Mouse (Mus musculus): ENCODE measurements at regions not wholly inside any gene's neighbourhood (a gene's known extent, or its start where the extent isn't known, plus 50 kb on each side); places are given as distances from the start of the nearest gene placed in this dataset.
A peak's percentile ranks its signal among the peaks of the same experiment; 100 is the strongest.

GRCm38 (mm10) chr4:105526755-105527154, 262.9 kb upstream of the Gm12728 start:
- H3K27me3 ChIP-seq (ENCODE audit: control insufficient read depth, insufficient read depth, low read length) = no peaks in the 10 kb centered on the region
- no peak overlapping the region for H3K9ac ChIP-seq (ENCODE audit: low read depth, low read length)
- no peaks in the 10 kb centered on the region for H3K9me3 ChIP-seq (ENCODE audit: control insufficient read depth, low read length)
- 81% methylated on average over 7 of the region's 7 CpGs for WGBS
- H3K36me3 ChIP-seq (ENCODE audit: control insufficient read depth, insufficient read depth, low read length) = no peaks in the 10 kb centered on the region
- no peak overlapping the region for H3K27ac ChIP-seq (ENCODE audit: low read depth, low read length)
- no peak overlapping the region for H3K4me2 ChIP-seq (replicated peaks; ENCODE audit: low read depth, low read length)
- no peak for ATAC-seq (ENCODE audit: low FRiP score)
- no peaks in the 10 kb centered on the region for H3K4me1 ChIP-seq (replicated peaks; ENCODE audit: control insufficient read depth, insufficient read depth, low read length)
- no peak overlapping the region for H3K4me3 ChIP-seq (ENCODE audit: low read depth, low read length)
- no peak for DNase-seq (ENCODE audit: low spot score)

- Histone ChIP-seq H3K27ac (ENCODE audit: low read depth, low read length) (no peak overlapping the region), H3K9me3 (ENCODE audit: control insufficient read depth, low read length) (no peaks in the 10 kb centered on the region), H3K4me3 (ENCODE audit: low read depth, low read length) (no peak overlapping the region), H3K4me1 (replicated peaks; ENCODE audit: control insufficient read depth, insufficient read depth, low read length) (no peaks in the 10 kb centered on the region), H3K36me3 (ENCODE audit: control insufficient read depth, insufficient read depth, low read length) (no peaks in the 10 kb centered on the region), H3K4me2 (replicated peaks; ENCODE audit: low read depth, low read length) (no peak overlapping the region), H3K27me3 (ENCODE audit: control insufficient read depth, insufficient read depth, low read length) (no peaks in the 10 kb centered on the region), H3K9ac (ENCODE audit: low read depth, low read length) (no peak overlapping the region)
- WGBS = 80% methylated on average over 3 of the region's 3 CpGs
- DNase-seq (ENCODE audit: low spot score) (no peak), ATAC-seq (ENCODE audit: low FRiP score) (no peak)
These were observed 262.4 kb upstream of the Gm12728 start for GRCm38 (mm10) chr4:105527316-105527715.

- 72% methylated on average over 16 of the region's 16 CpGs for WGBS
- ATAC-seq (ENCODE audit: low FRiP score) (peak; percentile 53; the same call in 1 of the 2 replicates), DNase-seq (ENCODE audit: low spot score) (peak; percentile 25)
- Histone ChIP-seq H3K4me2 (replicated peaks; ENCODE audit: low read depth, low read length) (no peak overlapping the region), H3K4me3 (ENCODE audit: low read depth, low read length) (no peak overlapping the region), H3K9me3 (ENCODE audit: control insufficient read depth, low read length) (no peaks in the 10 kb centered on the region), H3K4me1 (replicated peaks; ENCODE audit: control insufficient read depth, insufficient read depth, low read length) (no peaks in the 10 kb centered on the region), H3K27ac (ENCODE audit: low read depth, low read length) (no peak overlapping the region), H3K36me3 (ENCODE audit: control insufficient read depth, insufficient read depth, low read length) (no peaks in the 10 kb centered on the region), H3K27me3 (ENCODE audit: control insufficient read depth, insufficient read depth, low read length) (no peaks in the 10 kb centered on the region), H3K9ac (ENCODE audit: low read depth, low read length) (no peak overlapping the region)
These were observed 257.8 kb upstream of the Gm12728 start for GRCm38 (mm10) chr4:105531651-105532425.

GRCm38 (mm10) chr4:105535451-105535850, 254.2 kb upstream of the Gm12728 start:
- WGBS = 70% methylated on average over 6 of the region's 6 CpGs

GRCm38 (mm10) chr4:105545486-105545885, 244.2 kb upstream of the Gm12728 start:
- ATAC-seq (ENCODE audit: low FRiP score) = no peak
- H3K36me3 ChIP-seq (ENCODE audit: control insufficient read depth, insufficient read depth, low read length) = no peaks in the 10 kb centered on the region
- H3K4me2 ChIP-seq (replicated peaks; ENCODE audit: low read depth, low read length) = no peak overlapping the region

More at GRCm38 (mm10) chr4:105535451-105535850, 254.2 kb upstream of the Gm12728 start:
- H3K4me1 ChIP-seq (replicated peaks; ENCODE audit: control insufficient read depth, insufficient read depth, low read length) = no peaks in the 10 kb centered on the region
- no peaks in the 10 kb centered on the region for H3K9me3 ChIP-seq (ENCODE audit: control insufficient read depth, low read length)
- H3K4me3 ChIP-seq (ENCODE audit: low read depth, low read length) = no peak overlapping the region
- no peak overlapping the region for H3K4me2 ChIP-seq (replicated peaks; ENCODE audit: low read depth, low read length)
- no peak for DNase-seq (ENCODE audit: low spot score)
- no peak for ATAC-seq (ENCODE audit: low FRiP score)
- H3K36me3 ChIP-seq (ENCODE audit: control insufficient read depth, insufficient read depth, low read length) = no peaks in the 10 kb centered on the region
- H3K27me3 ChIP-seq (ENCODE audit: control insufficient read depth, insufficient read depth, low read length) = no peaks in the 10 kb centered on the region
- no peak overlapping the region for H3K9ac ChIP-seq (ENCODE audit: low read depth, low read length)
- no peak overlapping the region for H3K27ac ChIP-seq (ENCODE audit: low read depth, low read length)

GRCm38 (mm10) chr4:105549744-105550440, 239.8 kb upstream of the Gm12728 start:
- DNase-seq (ENCODE audit: low spot score) (peak; percentile 7), ATAC-seq (ENCODE audit: low FRiP score) (no peak)
- H3K4me3 ChIP-seq (ENCODE audit: low read depth, low read length) = no peak overlapping the region
- H3K9me3 ChIP-seq (ENCODE audit: control insufficient read depth, low read length) = no peaks in the 10 kb centered on the region
- no peak overlapping the region for H3K27ac ChIP-seq (ENCODE audit: low read depth, low read length)
- H3K27me3 ChIP-seq (ENCODE audit: control insufficient read depth, insufficient read depth, low read length) = no peaks in the 10 kb centered on the region
- no peak overlapping the region for H3K4me2 ChIP-seq (replicated peaks; ENCODE audit: low read depth, low read length)
- H3K4me1 ChIP-seq (replicated peaks; ENCODE audit: control insufficient read depth, insufficient read depth, low read length) = no peaks in the 10 kb centered on the region
- WGBS = 78% methylated on average over 7 of the region's 7 CpGs
- H3K36me3 ChIP-seq (ENCODE audit: control insufficient read depth, insufficient read depth, low read length) = no peaks in the 10 kb centered on the region
- no peak overlapping the region for H3K9ac ChIP-seq (ENCODE audit: low read depth, low read length)

More at GRCm38 (mm10) chr4:105545486-105545885, 244.2 kb upstream of the Gm12728 start:
- no peak overlapping the region for H3K9ac ChIP-seq (ENCODE audit: low read depth, low read length)
- no peaks in the 10 kb centered on the region for H3K9me3 ChIP-seq (ENCODE audit: control insufficient read depth, low read length)
- H3K4me1 ChIP-seq (replicated peaks; ENCODE audit: control insufficient read depth, insufficient read depth, low read length) = no peaks in the 10 kb centered on the region
- DNase-seq (ENCODE audit: low spot score) = no peak
- no peaks in the 10 kb centered on the region for H3K27me3 ChIP-seq (ENCODE audit: control insufficient read depth, insufficient read depth, low read length)
- no peak overlapping the region for H3K4me3 ChIP-seq (ENCODE audit: low read depth, low read length)
- WGBS = 85% methylated on average over 2 of the region's 2 CpGs
- no peak overlapping the region for H3K27ac ChIP-seq (ENCODE audit: low read depth, low read length)

- no peak for ATAC-seq (ENCODE audit: low FRiP score)
These were observed 237.5 kb upstream of the Gm12728 start for GRCm38 (mm10) chr4:105551966-105552685.

GRCm38 (mm10) chr4:105554994-105555393, 234.7 kb upstream of the Gm12728 start:
- ATAC-seq (ENCODE audit: low FRiP score) = no peak
- H3K36me3 ChIP-seq (ENCODE audit: control insufficient read depth, insufficient read depth, low read length) = no peaks in the 10 kb centered on the region
- WGBS = 89% methylated on average over 8 of the region's 8 CpGs

More at GRCm38 (mm10) chr4:105551966-105552685, 237.5 kb upstream of the Gm12728 start:
- no peak for DNase-seq (ENCODE audit: low spot score)
- Histone ChIP-seq H3K9ac (ENCODE audit: low read depth, low read length) (no peak overlapping the region), H3K36me3 (ENCODE audit: control insufficient read depth, insufficient read depth, low read length) (no peaks in the 10 kb centered on the region), H3K9me3 (ENCODE audit: control insufficient read depth, low read length) (no peaks in the 10 kb centered on the region), H3K4me2 (replicated peaks; ENCODE audit: low read depth, low read length) (no peak overlapping the region), H3K27me3 (ENCODE audit: control insufficient read depth, insufficient read depth, low read length) (no peaks in the 10 kb centered on the region), H3K4me3 (ENCODE audit: low read depth, low read length) (no peak overlapping the region), H3K27ac (ENCODE audit: low read depth, low read length) (no peak overlapping the region), H3K4me1 (replicated peaks; ENCODE audit: control insufficient read depth, insufficient read depth, low read length) (no peaks in the 10 kb centered on the region)
- 95% methylated on average over 4 of the region's 4 CpGs for WGBS

More at GRCm38 (mm10) chr4:105554994-105555393, 234.7 kb upstream of the Gm12728 start:
- H3K4me2 ChIP-seq (replicated peaks; ENCODE audit: low read depth, low read length) = no peak overlapping the region
- no peaks in the 10 kb centered on the region for H3K4me1 ChIP-seq (replicated peaks; ENCODE audit: control insufficient read depth, insufficient read depth, low read length)
- H3K27ac ChIP-seq (ENCODE audit: low read depth, low read length) = no peak overlapping the region
- no peak overlapping the region for H3K4me3 ChIP-seq (ENCODE audit: low read depth, low read length)
- H3K9me3 ChIP-seq (ENCODE audit: control insufficient read depth, low read length) = no peaks in the 10 kb centered on the region
- DNase-seq (ENCODE audit: low spot score) = no peak
- no peak overlapping the region for H3K9ac ChIP-seq (ENCODE audit: low read depth, low read length)
- no peaks in the 10 kb centered on the region for H3K27me3 ChIP-seq (ENCODE audit: control insufficient read depth, insufficient read depth, low read length)

Measured in hindbrain, embryonic 11.5 days (tissue).